Mouse (Mus musculus): Measurements from ENCODE around the gene Rnf26. TPM values are rescaled to one million over a fixed set of nuclear protein-coding genes. Genes with fewer than 3 reads are reported as not detected.
A peak's percentile ranks its signal among the peaks of the same experiment; 100 is the strongest.

Gene Rnf26
- polyA plus RNA-seq, 1 experiment from 2014 or later = 35.4 TPM

DNA sequence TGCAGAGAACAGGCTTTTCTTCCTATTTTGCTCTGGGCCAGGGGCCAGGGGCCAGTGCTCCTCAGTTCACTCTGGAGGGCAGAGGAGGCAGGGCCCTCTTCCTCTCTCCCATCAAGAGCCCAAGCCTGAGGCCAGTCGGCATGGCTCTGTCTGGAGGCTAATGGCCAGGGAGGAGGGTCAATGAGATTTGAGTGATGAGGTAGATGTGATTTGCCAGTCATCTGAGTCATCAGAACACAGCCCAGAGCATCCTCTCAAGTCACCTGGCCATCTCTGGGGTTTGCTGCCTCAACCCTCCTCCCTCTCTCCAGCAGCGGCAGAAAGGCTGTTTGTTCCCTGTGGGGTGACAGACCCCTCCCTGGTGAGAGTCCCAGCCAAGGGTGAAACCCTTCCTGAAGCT is 20.0 kb upstream of the Rnf26 start:
- WGBS = 19% methylated on average over 2 of the region's 2 CpGs
- Histone ChIP-seq H3K4me1 (replicated peaks) (peaks cover 55% of the 10 kb centered on the region), H3K4me2 (peak overlapping the region; percentile 84), H3K27ac (replicated peaks) (peak overlapping the region; percentile 65), H3K4me3 (peak overlapping the region; percentile 51), H3K27me3 (peaks cover 79% of the 10 kb centered on the region), H3K36me3 (no peaks in the 10 kb centered on the region), H3K9ac (peak overlapping the region; percentile 69), H3K9me3 (no peaks in the 10 kb centered on the region)
- no peak for ATAC-seq (ENCODE audit: low read depth)

DNA sequence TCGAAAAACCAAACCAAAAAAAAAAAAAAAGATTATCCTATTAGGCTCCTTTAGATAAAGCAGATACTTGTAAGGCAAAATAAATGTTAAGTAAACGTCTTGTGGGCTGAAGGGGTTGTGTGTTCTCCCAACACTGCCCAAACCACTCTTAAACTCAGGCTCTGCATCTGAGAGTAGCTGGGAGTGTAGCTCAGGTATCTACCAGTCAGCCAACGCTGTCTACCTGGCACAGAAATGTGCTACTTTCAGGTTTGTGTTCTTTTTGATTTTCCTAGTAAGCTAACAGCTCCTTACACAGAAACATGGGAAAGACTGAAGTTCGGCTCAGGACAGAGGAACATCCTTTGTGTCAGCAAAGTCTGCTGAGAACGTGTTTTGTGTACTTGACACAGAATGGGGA is 18.9 kb upstream of the Rnf26 start:
- Histone ChIP-seq H3K36me3 (no peaks in the 10 kb centered on the region), H3K4me3 (no peak overlapping the region), H3K27ac (replicated peaks) (no peak overlapping the region), H3K4me1 (replicated peaks) (peaks cover 55% of the 10 kb centered on the region), H3K27me3 (peaks cover 78% of the 10 kb centered on the region), H3K9me3 (no peaks in the 10 kb centered on the region), H3K9ac (no peak overlapping the region), H3K4me2 (0 out of 2 replicates have a peak overlapping the region, but pooled peaks have one; percentile 84)
- ATAC-seq (ENCODE audit: low read depth) = no peak
- 70% methylated on average over 5 of the region's 5 CpGs for WGBS

DNA sequence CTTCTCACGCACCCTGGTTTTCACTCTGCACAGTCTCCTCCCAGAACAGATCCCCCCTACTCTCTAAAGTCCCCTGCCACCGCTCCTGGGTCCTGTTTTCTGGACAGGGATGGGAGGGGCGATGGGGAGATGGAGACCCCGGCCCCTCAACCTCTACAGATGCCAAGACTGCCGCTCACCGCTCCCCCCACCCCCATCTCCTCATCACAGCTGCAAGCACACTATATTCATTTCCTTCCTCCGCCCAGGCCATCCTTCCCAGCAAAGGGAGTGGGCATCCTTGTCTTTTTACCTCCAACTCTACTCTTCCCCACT is 17.9 kb upstream of the Rnf26 start:
- no peaks in the 10 kb centered on the region for H3K36me3 ChIP-seq
- 39% methylated on average over 7 of the region's 7 CpGs for WGBS
- H3K4me1 ChIP-seq (replicated peaks) = peaks cover 53% of the 10 kb centered on the region
- H3K27me3 ChIP-seq = peaks cover 68% of the 10 kb centered on the region
- no peak overlapping the region for H3K4me3 ChIP-seq
- H3K27ac ChIP-seq (replicated peaks) = peak overlapping the region; percentile 62
- no peak for ATAC-seq (ENCODE audit: low read depth)
- no peaks in the 10 kb centered on the region for H3K9me3 ChIP-seq
- H3K4me2 ChIP-seq = peak overlapping the region; percentile 4; the same call in 1 of the 2 replicates
- peak overlapping the region; percentile 38; the same call in 1 of the 2 replicates for H3K9ac ChIP-seq

DNA sequence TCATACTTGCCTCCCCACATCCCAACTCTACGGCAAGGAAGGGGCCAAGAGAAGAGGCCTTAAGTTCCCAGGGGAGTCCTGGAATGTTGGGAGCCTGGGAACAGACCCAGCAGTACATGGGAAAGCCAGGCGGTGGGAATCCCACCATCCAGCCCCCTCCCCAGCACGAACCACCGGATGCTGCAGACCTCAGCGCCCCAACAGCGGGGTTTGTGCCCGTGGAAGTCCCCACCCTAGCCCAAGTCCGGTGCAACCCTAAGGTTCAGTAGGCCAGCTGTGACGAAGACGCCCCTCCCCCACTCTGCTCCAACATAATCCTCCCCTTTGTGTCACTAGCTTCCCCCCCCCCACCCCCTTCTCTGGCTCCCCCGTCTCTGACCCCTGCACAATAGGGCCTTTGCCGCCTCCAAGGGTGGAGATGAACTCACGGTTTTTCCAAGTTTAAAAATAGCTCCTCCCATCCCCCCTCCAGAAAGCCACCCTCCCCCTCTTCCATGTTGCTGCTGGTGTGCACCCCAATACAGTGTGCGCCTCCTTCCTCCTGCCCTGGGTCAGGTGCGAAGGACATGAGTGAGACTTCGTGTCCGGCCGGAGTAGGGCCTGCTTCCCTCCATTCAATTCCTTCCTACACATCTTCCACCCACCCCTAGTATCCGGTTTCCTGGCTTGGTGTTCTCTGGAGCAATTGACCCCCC is 17.4 kb upstream of the Rnf26 start:
- peak overlapping the region; percentile 34 for H3K4me3 ChIP-seq
- peaks cover 63% of the 10 kb centered on the region for H3K27me3 ChIP-seq
- H3K9me3 ChIP-seq = no peaks in the 10 kb centered on the region
- 13% methylated on average over 19 of the region's 19 CpGs for WGBS
- peak overlapping the region; percentile 63 for H3K4me2 ChIP-seq
- peaks cover 51% of the 10 kb centered on the region for H3K4me1 ChIP-seq (replicated peaks)
- H3K36me3 ChIP-seq = no peaks in the 10 kb centered on the region
- peak overlapping the region; percentile 79 for H3K27ac ChIP-seq (replicated peaks)
- peak overlapping the region; percentile 67 for H3K9ac ChIP-seq
- ATAC-seq (ENCODE audit: low read depth) = peak; percentile 30; the same call in 1 of the 2 replicates

DNA sequence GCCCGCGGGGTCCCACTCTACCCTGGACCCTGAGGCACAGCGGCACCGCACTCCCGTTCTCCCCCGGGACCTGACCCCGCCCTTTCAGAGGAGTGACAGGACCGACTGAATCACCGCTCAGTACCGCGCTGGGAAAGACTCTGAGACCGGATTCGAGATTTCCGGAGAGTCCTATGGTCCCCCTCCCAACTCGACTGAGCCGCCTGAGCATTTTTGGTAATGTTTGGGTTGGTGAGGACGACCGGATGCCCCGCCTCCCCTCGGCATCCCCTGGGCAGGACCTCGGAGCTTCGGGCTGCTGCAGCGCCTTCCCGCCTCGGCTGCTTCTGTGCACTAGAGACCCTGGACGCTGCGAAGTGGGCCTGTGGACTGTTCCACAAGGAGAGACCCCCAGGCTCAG is 16.7 kb upstream of the Rnf26 start:
- Histone ChIP-seq H3K27me3 (peaks cover 56% of the 10 kb centered on the region), H3K4me2 (peak overlapping the region; percentile 63), H3K4me1 (replicated peaks) (peaks cover 51% of the 10 kb centered on the region), H3K4me3 (peak overlapping the region; percentile 34), H3K27ac (replicated peaks) (peak overlapping the region; percentile 79), H3K9ac (peak overlapping the region; percentile 67), H3K36me3 (no peaks in the 10 kb centered on the region), H3K9me3 (no peaks in the 10 kb centered on the region)
- peak; percentile 26; the same call in 1 of the 2 replicates for ATAC-seq (ENCODE audit: low read depth)
- under 1% methylated on average over 27 of the region's 27 CpGs for WGBS

DNA sequence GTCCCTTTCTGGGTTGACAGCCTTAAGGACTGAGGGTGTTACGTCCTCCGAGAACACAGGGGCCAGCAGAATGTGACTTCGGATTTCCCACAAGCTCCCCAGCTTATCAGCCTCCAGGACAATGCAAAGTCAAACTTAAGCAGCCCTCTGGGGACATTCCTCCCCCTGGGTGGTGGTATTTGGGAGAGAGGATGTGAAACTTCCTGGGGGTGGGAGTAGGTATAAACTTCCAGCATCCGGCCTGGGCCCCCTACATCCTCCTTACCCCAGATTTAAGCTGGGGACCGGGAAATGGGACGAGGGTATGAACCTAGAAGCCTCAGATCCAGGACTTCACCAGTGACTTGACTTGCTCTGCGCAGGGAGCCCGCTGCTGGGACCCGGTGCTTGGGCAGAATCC is 16.3 kb upstream of the Rnf26 start:
- Histone ChIP-seq H3K27ac (replicated peaks) (peak overlapping the region; percentile 79), H3K4me2 (peak overlapping the region; percentile 63), H3K27me3 (peaks cover 52% of the 10 kb centered on the region), H3K4me1 (replicated peaks) (peaks cover 50% of the 10 kb centered on the region), H3K36me3 (no peaks in the 10 kb centered on the region), H3K4me3 (peak overlapping the region; percentile 34), H3K9ac (peak overlapping the region; percentile 67), H3K9me3 (no peaks in the 10 kb centered on the region)
- ATAC-seq (ENCODE audit: low read depth) = no peak
- 8% methylated on average over 9 of the region's 9 CpGs for WGBS

DNA sequence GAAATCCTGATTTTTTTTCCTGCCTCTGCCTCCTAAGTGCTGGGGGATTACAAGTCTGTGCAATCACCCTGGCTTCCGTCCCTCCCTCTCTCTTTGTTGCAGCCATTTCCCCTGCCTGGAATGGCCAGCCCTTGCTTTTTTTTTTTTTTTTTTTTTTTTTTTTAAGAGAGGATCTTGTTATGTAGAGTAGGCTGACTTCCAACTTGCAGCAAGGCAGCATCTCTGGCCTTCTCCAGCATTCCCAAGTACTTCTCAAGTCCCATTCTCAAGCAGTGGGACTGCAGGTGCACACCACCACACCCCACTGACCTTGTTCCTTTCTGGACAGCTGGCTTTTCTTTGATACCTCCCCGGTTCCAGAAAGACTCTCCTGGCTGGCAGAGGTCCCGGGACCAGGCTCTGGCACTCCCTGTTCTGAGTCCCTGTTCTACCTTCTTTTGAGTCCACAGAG is 14.1 kb upstream of the Rnf26 start:
- no peak for ATAC-seq (ENCODE audit: low read depth)
- no peaks in the 10 kb centered on the region for H3K36me3 ChIP-seq
- 47% methylated on average over 3 of the region's 3 CpGs for whole genome bisulfite sequencing
- H3K9ac ChIP-seq = no peak overlapping the region
- H3K27me3 ChIP-seq = peaks cover 30% of the 10 kb centered on the region
- H3K4me3 ChIP-seq = no peak overlapping the region
- no peaks in the 10 kb centered on the region for H3K9me3 ChIP-seq
- no peak overlapping the region for H3K27ac ChIP-seq (replicated peaks)
- no peak overlapping the region for H3K4me2 ChIP-seq
- H3K4me1 ChIP-seq (replicated peaks) = peaks cover 32% of the 10 kb centered on the region

DNA sequence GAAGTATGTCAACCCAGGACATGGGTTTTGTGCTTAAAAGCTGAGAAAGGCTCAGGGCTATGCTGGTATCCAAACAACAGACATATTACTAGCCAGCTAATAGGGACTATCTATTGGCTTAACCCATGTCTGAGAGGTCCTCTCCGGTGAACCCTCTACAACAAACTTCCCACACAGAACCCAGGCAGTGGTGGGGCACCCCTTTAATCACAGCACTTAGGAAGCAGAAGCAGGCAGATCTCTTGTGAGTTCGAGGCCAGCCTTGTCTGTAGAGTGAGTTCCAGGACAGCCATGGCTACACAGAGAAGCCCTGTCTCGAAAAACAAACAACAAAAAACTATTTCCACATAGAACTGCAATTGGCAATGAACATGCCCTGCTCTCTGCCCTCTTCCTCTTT is 13.4 kb upstream of the Rnf26 start:
- no peaks in the 10 kb centered on the region for H3K9me3 ChIP-seq
- peaks cover 32% of the 10 kb centered on the region for H3K4me1 ChIP-seq (replicated peaks)
- H3K27me3 ChIP-seq = peaks cover 23% of the 10 kb centered on the region
- no peak overlapping the region for H3K4me2 ChIP-seq
- no peak overlapping the region for H3K9ac ChIP-seq
- 78% methylated on average over 3 of the region's 3 CpGs for WGBS
- ATAC-seq (ENCODE audit: low read depth) = no peak
- no peaks in the 10 kb centered on the region for H3K36me3 ChIP-seq
- H3K27ac ChIP-seq (replicated peaks) = peak overlapping the region; percentile 20; the same call in 1 of the 2 replicates
- H3K4me3 ChIP-seq = no peak overlapping the region

DNA sequence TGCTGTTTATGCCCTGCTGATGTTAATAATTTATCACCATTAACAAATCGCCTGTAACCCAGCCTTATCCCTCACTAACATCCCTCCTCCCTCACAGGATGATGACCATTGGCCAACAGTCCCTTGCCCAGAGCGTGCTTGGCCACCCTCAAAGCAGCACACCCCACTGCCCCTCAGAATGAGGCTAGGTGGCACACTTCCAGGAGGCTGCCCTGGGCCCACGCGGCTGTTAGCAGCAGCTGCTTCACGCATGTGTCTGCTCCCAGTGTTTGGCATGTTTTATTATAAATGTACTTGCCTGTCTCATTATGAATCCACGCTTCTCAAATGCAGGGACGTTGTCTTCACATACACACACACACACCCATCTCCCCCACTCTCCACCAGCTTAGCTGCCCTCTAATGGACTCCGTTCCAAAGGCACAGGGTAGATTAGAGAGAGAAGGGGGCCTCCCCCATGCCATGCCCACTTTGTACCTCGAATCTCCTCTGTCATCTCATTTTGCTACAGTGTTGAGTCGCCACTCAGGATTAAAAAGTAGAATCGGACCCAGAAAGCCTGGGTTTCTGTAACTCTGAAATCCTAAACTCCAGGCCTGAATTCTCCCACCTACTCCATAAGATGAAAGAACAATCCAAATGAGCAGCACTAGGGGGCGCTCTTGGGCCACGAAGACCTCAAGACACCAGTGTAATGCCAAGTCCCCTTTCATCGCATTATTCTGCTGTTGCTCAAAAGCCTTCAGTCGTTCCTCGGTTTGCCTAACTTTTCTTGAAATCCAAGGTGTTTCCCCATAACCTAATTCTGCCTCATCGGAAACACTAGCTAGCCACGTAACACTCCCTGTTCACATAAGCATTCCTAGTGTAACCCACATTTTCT is 12.5 kb upstream of the Rnf26 start:
- Histone ChIP-seq H3K9ac (no peak overlapping the region), H3K4me3 (no peak overlapping the region), H3K36me3 (no peaks in the 10 kb centered on the region), H3K9me3 (no peaks in the 10 kb centered on the region), H3K4me2 (peak overlapping the region; percentile 27; the same call in 1 of the 2 replicates), H3K27me3 (peaks cover 14% of the 10 kb centered on the region; the same call in 1 of the 2 replicates), H3K27ac (replicated peaks) (peak overlapping the region; percentile 20; the same call in 1 of the 2 replicates), H3K4me1 (replicated peaks) (peaks cover 32% of the 10 kb centered on the region)
- ATAC-seq (ENCODE audit: low read depth) = peak; percentile 57; the same call in 1 of the 2 replicates
- 28% methylated on average over 18 of the region's 18 CpGs for WGBS

DNA sequence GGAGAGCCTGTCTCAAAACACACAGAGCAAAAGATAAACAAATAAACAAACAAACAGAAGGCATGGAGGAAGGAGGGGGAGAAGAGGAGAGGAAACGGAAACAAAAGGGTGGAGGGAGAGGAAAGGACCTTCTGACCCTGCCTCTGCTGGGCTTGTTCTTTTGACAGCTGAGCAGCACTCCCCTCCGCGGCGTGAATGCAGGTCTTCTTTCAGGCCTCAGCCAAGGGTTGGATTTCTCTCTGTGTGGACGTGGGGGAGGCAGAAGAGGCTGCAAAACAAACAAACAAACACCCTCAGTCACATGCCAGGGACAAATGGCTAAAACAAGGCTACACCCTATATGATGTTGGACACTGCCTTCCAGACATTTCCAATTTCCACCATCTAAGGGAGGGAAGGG is 11.7 kb upstream of the Rnf26 start:
- no peak overlapping the region for H3K9ac ChIP-seq
- H3K36me3 ChIP-seq = no peaks in the 10 kb centered on the region
- no peak overlapping the region for H3K4me2 ChIP-seq
- peaks cover 9% of the 10 kb centered on the region; the same call in 1 of the 2 replicates for H3K27me3 ChIP-seq
- WGBS = 66% methylated on average over 5 of the region's 5 CpGs
- H3K4me3 ChIP-seq = no peak overlapping the region
- no peak for ATAC-seq (ENCODE audit: low read depth)
- peaks cover 24% of the 10 kb centered on the region for H3K4me1 ChIP-seq (replicated peaks)
- H3K9me3 ChIP-seq = no peaks in the 10 kb centered on the region
- H3K27ac ChIP-seq (replicated peaks) = no peak overlapping the region

DNA sequence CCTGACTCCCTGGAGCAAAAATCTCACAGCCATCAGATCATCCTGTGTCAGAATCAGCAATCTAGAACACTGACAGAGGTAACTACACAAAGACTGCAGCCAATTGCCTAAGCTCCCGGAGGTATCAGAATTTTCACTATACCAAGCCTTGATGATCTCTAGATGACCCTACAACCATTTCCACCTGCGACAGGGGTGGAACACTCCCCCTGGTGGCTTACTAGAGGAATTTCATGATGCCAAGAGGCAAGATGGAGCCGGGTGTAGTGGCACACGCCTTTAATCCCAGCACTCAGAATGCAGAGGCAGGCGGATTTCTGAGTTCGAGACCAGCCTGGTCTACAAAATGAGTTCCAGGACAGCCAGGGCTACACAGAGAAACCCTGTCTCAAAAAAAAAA is 11.0 kb upstream of the Rnf26 start:
- Histone ChIP-seq H3K27ac (replicated peaks) (no peak overlapping the region), H3K27me3 (peaks cover 7% of the 10 kb centered on the region; the same call in 1 of the 2 replicates), H3K9me3 (no peaks in the 10 kb centered on the region), H3K9ac (no peak overlapping the region), H3K4me2 (no peak overlapping the region), H3K36me3 (no peaks in the 10 kb centered on the region), H3K4me1 (replicated peaks) (peaks cover 18% of the 10 kb centered on the region), H3K4me3 (no peak overlapping the region)
- ATAC-seq (ENCODE audit: low read depth) = no peak
- WGBS = 62% methylated on average over 6 of the region's 6 CpGs

DNA sequence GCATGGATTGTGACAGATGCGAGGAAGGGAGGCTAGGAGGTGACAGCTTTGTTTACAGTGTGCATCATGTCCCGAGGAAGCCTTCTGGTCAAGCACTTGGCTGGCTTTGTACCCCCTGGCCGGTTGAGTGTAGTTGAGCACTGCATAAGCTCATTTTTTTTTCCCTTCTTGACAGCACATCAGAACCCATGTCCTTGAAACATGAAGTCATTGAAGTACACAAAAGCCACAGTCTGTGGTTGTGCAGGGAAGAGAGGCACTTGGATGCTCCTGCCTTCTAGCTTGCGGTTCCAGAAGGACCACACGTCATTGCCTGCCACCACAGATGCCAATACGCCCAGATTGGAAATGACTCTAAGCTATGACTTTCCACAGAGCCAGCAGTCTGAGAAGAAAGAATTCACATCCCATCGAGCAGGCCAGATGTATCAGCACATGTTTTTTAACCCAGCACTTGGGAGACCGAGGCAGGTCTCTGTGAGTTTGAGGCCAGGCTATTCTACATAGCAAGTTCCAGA is 6.7 kb upstream of the Rnf26 start:
- Histone ChIP-seq H3K9me3 (no peaks in the 10 kb centered on the region), H3K4me2 (no peak overlapping the region), H3K9ac (no peak overlapping the region), H3K4me3 (no peak overlapping the region), H3K36me3 (no peaks in the 10 kb centered on the region), H3K27me3 (no peaks in the 10 kb centered on the region), H3K27ac (replicated peaks) (no peak overlapping the region), H3K4me1 (replicated peaks) (0 out of 2 replicates have a peak, but pooled peaks cover 2% of the 10 kb centered on the region)
- no peak for ATAC-seq (ENCODE audit: low read depth)
- WGBS = 83% methylated on average over 8 of the region's 8 CpGs

Data from neural tube, embryonic 13.5 days (tissue).